Mouse (Mus musculus) spleen, adult 2 months (tissue): ENCODE data around the gene Sema4d. TPM values are rescaled to one million over a fixed set of nuclear protein-coding genes. Genes with fewer than 3 reads are reported as not detected.

Experiments used
- DNase-seq, 2 experiments: peaks; one replicate each; pipeline versions ENCODE4 v3.0.0 to v3.0.0-alpha.2; 2012 to 2021; ENCODE audit warnings: low spot score in 2 of 2, low read depth in 1 of 2
- H3K27ac ChIP-seq: fragments of 200-500 bp; 2 replicates; pipeline ENCODE4 v1.5.1; 2012; ENCODE audit warnings: low read length, inconsistent platforms; ENCODE audit not compliant: insufficient read depth
- H3K27me3 ChIP-seq: fragments of 200-500 bp; 2 replicates; pipeline ENCODE4 v1.6.1; 2012; ENCODE audit warnings: mild to moderate bottlenecking, moderate library complexity, low read length, inconsistent platforms; ENCODE audit not compliant: control insufficient read depth, insufficient read depth
- H3K36me3 ChIP-seq: fragments of 200-500 bp; 2 replicates; pipeline ENCODE4 v1.6.1; 2012; ENCODE audit warnings: mild to moderate bottlenecking, low read length, inconsistent platforms; ENCODE audit not compliant: control insufficient read depth, insufficient read depth
- H3K4me1 ChIP-seq: fragments of 200-500 bp; 2 replicates; pipeline ENCODE4 v1.6.1; 2011; ENCODE audit warnings: inconsistent platforms; ENCODE audit not compliant: control insufficient read depth, insufficient read depth, insufficient read length
- H3K4me3 ChIP-seq: fragments of 200-500 bp; 2 replicates; pipeline ENCODE4 v1.5.1; 2011; ENCODE audit warnings: mild to moderate bottlenecking, inconsistent platforms; ENCODE audit not compliant: insufficient read depth, insufficient read length; ENCODE audit errors: extremely low read depth
- CTCF ChIP-seq: fragments of 200-500 bp; IDR thresholded peaks from 2 replicates; pipeline ENCODE4 v1.5.1; 2011; ENCODE audit warnings: mild to moderate bottlenecking, inconsistent platforms; ENCODE audit not compliant: insufficient read depth, insufficient read length, insufficient replicate concordance; ENCODE audit errors: extremely low read depth
- POLR2A ChIP-seq: fragments of 200-500 bp; IDR thresholded peaks from 2 replicates; pipeline ENCODE4 v1.6.1; 2011; ENCODE audit warnings: low read depth, low read length, inconsistent platforms
- whole genome bisulfite sequencing: fragments of 180-500 bp; shearing (Covaris S2); methylation state at CpG from one replicate; pipeline ENCODE4 v1.1.7; 2018; 5-methylcytosine and 5-hydroxymethylcytosine counted together
- polyA plus RNA-seq: library from polyadenylated mRNA; depleted of rRNA; stranded (reverse); fragments of >200 nt; gene quantifications from 2 replicates; pipeline ENCODE4 v1.2.3, GENCODE M21; 2012

Sema4d gene
- polyA plus RNA-seq, 1 experiment: 77.0 TPM

DNA sequence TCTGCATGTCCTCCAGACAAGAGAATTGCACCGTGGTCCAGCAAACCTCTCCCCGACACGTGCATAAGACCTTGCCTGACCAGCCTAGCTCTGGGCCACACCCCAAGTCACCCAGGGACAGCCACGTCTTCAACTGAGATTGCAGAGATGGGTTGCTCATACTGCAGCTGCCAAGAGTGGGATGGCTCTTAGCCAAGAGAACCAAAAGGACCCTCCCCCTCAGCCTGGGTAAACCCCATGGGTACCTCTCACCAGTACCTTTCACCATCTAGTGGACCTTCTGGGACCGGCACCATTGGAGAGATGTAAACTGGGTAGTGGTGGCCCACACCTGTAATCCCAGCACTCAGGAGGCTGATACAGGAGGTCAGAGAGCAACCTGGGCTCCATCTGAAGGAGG is 2.8 kb downstream of the Sema4d start:
- no peak for DNase-seq
- TF ChIP-seq CTCF (no peak), POLR2A (no peak)

GRCm38 (mm10) chr13:51787858-51788257 is 5.7 kb downstream of the Sema4d start:
- TF ChIP-seq CTCF (no peak), POLR2A (no peak)
- Histone ChIP-seq H3K36me3 (no peaks in the 10 kb centered on the region), H3K4me1 (peaks cover 27% of the 10 kb centered on the region), H3K27ac (no peak overlapping the region), H3K4me3 (no peak overlapping the region), H3K27me3 (no peaks in the 10 kb centered on the region)
- DNase-seq: no peak
- WGBS: 86% methylated on average over 2 of the region's 2 CpGs

More for the DNA sequence above, 2.8 kb downstream of the Sema4d start:
- 46% methylated on average over 5 of the region's 5 CpGs for WGBS
- Histone ChIP-seq H3K27ac (no peak overlapping the region), H3K36me3 (no peaks in the 10 kb centered on the region), H3K27me3 (no peaks in the 10 kb centered on the region), H3K4me3 (no peak overlapping the region), H3K4me1 (peaks cover 16% of the 10 kb centered on the region)

DNA sequence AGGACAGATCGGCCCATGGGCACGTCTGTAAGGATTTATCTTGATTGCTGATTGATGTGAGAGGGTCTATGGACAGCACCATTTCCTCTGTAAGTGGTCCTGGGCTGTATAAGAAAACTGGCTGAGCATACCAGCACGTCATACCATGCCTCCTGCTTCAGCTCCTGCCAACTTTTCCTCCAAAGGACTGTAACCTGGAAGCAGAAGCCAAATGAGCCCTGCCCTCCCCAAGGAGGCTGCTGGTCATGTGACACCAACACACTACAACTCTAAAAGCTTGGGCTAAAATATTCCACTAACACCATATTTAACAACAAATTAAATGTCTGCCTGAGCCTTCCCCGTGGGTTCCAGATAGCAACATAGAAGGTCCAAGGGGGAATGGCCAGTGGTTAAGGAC is 6.9 kb downstream of the Sema4d start:
- Histone ChIP-seq H3K36me3 (no peaks in the 10 kb centered on the region), H3K27ac (no peak overlapping the region), H3K4me1 (peaks cover 28% of the 10 kb centered on the region; the same call in 1 of the 2 replicates), H3K27me3 (no peaks in the 10 kb centered on the region), H3K4me3 (no peak overlapping the region)
- no peak for TF ChIP-seq CTCF
- no peak for TF ChIP-seq POLR2A
- 84% methylated on average over 4 of the region's 4 CpGs for WGBS
- no peak for DNase-seq

- peaks cover 30% of the 10 kb centered on the region for H3K4me1 ChIP-seq
- H3K27me3 ChIP-seq: no peaks in the 10 kb centered on the region
- TF ChIP-seq CTCF (no peak), POLR2A (no peak)
- no peak overlapping the region for H3K27ac ChIP-seq
- DNase-seq: no peak
- no peak overlapping the region for H3K4me3 ChIP-seq
- WGBS: 57% methylated on average over 8 of the region's 8 CpGs
- H3K36me3 ChIP-seq: no peaks in the 10 kb centered on the region
Measured at GRCm38 (mm10) chr13:51784476-51784875, 9.1 kb downstream of the Sema4d start.

DNA sequence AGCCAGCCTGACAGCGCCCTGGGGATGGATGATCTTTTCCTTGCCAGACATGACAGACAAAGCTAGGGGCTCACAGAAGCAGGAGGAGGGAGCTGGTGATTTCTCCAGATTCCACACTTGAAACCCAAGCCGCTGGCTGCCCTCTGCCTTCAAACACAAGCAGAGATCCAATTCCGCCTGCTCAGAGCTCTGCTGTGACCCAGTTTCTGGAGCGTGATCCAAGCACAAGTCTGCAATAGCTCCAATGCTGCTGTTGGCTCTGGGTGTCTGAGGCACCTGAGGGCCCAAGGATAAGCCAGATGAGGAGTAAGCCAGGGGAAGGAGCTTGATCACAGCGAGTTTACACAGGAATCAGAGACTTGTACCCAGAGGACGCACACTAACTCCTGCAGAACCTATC is 9.7 kb downstream of the Sema4d start:
- TF ChIP-seq POLR2A: no peak
- no peak for TF ChIP-seq CTCF
- no peak for DNase-seq
- no peaks in the 10 kb centered on the region for H3K27me3 ChIP-seq
- H3K27ac ChIP-seq: no peak overlapping the region
- 89% methylated on average over 6 of the region's 6 CpGs for WGBS
- H3K4me1 ChIP-seq: peaks cover 35% of the 10 kb centered on the region
- H3K36me3 ChIP-seq: no peaks in the 10 kb centered on the region
- H3K4me3 ChIP-seq: no peak overlapping the region

DNA sequence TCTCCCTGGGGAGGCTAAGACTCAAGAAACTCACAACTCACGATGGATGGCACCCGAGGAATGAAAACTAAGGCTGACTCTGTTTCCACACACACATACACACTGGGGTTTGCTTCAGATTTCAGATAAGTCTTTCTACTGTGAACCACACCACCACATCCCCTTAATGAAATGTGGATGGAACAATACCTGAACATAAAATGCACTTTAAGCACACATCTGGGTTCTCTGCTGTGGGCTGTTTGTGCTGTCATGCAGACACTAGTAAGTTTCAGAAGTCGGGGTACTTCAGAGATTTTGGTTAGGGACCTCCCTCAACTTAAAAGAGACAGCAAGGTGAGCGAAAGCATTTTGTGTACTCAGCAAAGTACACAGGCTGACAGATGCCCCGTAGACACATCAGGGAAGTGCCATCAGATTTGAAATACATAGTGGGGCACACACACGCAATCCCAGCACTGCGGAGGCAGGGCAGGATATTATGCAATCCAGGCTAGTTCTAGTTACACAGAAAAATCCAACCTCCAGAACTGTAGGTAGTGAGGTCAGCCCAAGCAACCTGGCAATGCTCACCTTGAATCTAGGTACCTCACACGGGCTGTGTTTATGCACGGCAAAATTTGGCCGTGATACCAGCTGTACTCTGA is 12.9 kb downstream of the Sema4d start:
- 56% methylated on average over 10 of the region's 10 CpGs for WGBS
- no peak for TF ChIP-seq POLR2A
- TF ChIP-seq CTCF: no peak
- no peaks in the 10 kb centered on the region for H3K27me3 ChIP-seq
- H3K27ac ChIP-seq: peak overlapping the region; percentile 18; the same call in 1 of the 2 replicates
- H3K4me1 ChIP-seq: peaks cover 44% of the 10 kb centered on the region
- H3K36me3 ChIP-seq: no peaks in the 10 kb centered on the region; the same call in 1 of the 2 replicates
- no peak for DNase-seq
- H3K4me3 ChIP-seq: no peak overlapping the region

DNA sequence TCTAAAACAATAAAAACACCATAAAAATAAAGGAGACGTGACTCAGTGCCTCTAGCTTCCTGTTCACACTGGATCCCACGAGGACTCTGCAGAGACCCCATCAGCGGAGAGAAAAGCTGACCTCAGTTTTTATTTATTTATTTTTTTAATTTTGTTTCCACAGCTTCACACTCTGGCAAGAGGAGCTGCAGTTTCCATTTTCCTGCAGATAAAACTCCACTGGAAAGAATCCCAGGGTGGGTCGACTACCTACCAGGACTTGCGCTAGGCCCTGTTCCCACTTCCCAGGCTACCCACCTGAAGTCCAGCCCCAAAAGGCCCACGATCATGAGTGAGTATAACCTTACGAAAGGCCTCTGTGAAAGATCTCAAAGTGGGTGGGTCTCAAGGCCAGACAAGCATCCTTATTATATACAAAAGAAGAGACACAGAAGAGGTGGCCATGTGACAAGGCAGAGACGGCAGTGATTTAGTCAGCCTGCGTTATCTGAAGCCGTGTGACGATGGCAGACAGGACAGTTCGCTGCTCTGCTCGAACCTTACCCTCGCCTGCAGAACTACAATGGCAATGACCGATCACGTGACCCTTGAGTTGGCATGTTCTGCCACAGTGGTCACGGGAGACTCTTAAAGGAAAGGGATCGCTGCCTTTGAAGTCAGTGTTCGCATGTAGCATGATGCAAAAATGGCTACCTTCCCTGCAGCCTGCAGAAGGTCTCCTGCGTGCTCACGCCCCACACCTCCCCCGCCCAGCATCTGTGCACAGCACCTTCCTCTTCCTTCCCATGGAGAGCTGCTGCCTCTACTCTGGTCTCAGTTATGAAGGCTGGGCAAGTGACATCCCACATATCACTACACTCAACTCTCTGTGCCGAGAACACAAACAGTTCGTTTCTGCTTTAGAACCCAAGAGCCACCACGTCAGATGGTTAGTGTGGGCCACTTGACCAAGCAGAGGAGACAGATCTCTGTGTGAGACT is 14.3 kb downstream of the Sema4d start:
- Histone ChIP-seq H3K4me3 (no peak overlapping the region), H3K27ac (no peak overlapping the region), H3K4me1 (peaks cover 37% of the 10 kb centered on the region), H3K27me3 (no peaks in the 10 kb centered on the region), H3K36me3 (no peaks in the 10 kb centered on the region; the same call in 1 of the 2 replicates)
- DNase-seq: no peak
- no peak for TF ChIP-seq CTCF
- no peak for TF ChIP-seq POLR2A
- WGBS: 73% methylated on average over 25 of the region's 25 CpGs
